Mouse (Mus musculus): ENCODE measurements around the gene Cckbr.

DNA sequence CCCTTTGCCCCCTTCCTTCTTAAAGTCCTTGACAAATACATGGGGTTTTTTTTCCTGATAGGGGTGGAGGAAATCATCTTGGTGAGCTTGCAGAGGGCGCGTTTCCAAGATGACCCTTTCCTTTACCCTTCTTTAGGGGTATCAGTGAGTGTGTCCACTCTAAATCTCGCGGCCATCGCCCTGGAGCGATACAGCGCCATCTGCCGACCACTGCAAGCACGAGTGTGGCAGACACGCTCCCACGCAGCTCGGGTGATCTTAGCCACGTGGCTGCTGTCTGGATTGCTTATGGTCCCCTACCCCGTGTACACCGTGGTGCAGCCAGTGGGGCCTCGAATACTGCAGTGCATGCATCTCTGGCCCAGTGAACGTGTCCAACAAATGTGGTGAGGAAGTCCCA, 8.3 kb downstream of the Cckbr start:
- no peak for TF ChIP-seq CTCF (IDR thresholded peaks at IDR 0.05; ENCODE audit: insufficient read depth, low read length)
- no peak for TF ChIP-seq POLR2A (IDR thresholded peaks at IDR 0.05; ENCODE audit: borderline replicate concordance, extremely low read depth, low read depth, low read length)

Measured in lung, adult 2 months (tissue).